Mouse (Mus musculus): ENCODE data around the gene Atp6v0b.

DNA sequence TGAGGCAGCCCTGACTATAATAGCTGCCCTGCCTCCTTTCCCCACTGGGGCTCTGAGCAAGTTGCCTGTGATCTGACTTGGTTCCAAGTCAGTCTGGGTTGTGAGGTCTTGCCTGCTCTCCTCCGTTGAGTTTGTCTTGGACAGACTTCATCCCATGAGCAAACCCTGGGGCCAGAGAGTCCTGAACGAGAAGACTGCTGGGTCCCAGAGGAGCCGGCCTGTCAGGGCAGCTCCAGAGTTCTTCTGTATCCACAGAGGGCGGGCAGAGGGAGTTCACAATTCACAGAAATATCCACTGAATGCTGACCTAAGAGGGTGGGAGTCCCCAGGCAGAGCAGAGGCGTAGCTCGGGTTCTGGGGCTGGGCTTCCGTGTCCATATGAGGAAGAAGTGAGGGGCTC lies 36.3 kb downstream of the Atp6v0b start:
- TF ChIP-seq CTCF (IDR thresholded peaks at IDR 0.05) = no peak
- TF ChIP-seq EP300 (IDR thresholded peaks at IDR 0.05) = no peak
